Mouse (Mus musculus) left cerebral cortex, adult 9 months (tissue): ENCODE results near the gene Itgad.

Experiments used
- DNase-seq, 2 experiments: peaks; one replicate each; pipeline ENCODE4 v3.0.0; 2022; ENCODE audit warnings: low spot score in 2 of 2

Itgad gene

GRCm38 (mm10) chr7:128178385-128178784 lies 24.2 kb downstream of the Itgad start:
- peak; percentile 26 to 71 for DNase-seq

DNA sequence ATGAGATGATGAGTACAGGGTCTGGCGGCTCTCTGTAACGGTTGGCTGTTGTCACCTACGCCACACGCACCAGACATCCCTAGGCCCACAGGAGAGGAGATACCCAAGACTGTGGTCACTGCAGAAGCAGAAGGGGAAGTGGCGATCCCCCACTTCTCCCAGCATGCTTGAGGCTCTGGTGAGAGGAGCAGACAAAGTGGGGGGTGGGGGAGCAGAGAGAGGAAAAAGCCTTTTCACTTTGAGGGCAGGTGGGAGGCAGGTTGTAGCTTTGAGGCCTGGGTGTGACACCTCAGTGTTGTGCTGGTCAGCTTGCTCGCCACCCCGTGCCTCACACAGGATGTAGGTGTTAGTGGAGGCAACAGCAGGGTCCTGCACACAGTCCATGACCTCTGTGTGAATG lies 25.9 kb downstream of the Itgad start:
- DNase-seq: peak in 1 of 2 experiments; percentile 6

- DNase-seq: no peak
Observed at GRCm38 (mm10) chr7:128180546-128180945, 26.4 kb downstream of the Itgad start.

DNA sequence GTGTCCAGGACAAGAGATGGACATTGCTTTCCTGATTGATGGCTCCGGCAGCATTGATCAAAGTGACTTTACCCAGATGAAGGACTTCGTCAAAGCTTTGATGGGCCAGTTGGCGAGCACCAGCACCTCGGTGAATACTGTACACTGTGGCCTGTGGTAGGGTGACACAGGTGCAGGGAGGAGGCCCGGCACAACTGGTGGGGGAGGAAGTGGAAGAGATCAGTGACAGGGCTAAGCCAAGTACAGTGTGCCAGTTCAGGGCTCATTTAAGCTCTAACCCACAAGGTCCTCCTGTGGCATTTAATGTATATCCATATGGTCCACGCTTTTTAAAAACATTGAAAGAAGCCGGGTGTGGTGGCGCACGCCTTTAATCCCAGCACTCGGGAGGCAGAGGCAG lies 27.5 kb downstream of the Itgad start:
- no peak for DNase-seq

GRCm38 (mm10) chr7:128201607-128202006 lies 47.4 kb downstream of the Itgad start:
- no peak for DNase-seq

DNA sequence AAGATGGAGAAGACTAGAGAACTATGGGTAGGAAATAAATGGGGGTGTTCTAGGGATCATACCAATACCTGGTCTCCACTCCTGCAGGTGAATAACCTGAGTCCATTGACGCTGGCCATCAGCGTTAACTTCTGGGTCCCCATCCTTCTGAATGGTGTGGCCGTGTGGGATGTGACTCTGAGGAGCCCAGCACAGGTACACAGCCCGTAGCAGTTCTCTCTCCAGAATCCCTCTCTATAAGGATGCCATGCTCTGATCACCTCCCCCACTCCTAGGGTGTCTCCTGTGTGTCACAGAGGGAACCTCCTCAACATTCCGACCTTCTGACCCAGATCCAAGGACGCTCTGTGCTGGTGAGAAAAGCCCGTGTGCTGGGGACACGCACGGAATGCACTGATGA lies 48.9 kb downstream of the Itgad start:
- DNase-seq: no peak

DNA sequence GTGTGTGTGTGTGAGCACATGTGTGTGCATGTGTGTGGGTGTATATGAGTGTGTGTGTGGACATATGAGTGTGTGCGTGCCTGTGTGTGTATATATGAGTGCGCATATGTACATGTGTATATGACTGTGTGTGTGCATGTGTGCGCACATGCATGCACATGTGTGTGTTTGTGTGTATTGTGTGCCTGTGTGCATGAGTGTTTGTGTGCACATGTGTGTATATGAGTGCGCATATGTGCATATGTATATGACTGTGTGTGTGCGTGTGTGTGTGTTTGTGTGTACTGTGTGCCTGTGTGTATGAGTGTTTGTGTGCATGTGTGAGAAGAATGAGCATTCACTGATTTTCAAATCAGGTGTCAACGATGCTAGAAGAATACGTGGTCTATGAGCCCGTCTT lies 50.0 kb downstream of the Itgad start:
- no peak for DNase-seq

DNA sequence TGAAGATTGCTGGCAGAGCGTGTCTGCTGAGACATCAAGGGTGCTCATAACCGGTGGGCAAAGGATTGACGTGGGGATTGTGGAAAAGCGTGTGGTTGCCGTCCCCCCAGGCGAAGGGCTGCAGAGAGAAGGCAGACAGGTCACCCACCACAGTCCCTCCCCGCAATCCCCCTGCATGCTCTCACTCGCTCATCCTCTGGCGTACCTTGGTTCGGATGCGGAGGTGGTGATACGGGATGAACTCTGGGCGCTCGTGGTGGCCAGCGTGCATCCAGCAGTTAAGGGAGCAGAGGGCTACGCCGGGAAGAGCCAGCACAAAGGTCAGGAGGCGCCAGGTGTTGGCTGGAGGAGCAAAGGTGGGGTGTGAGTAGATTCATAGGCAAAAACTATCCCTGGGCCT lies 51.5 kb downstream of the Itgad start:
- no peak for DNase-seq

GRCm38 (mm10) chr7:128206152-128206551 lies 52.0 kb downstream of the Itgad start, which contains the start of gene Cox6a2:
TSS of gene Cox6a2 (minus strand) at chr7:128206387.
- no peak for DNase-seq

DNA sequence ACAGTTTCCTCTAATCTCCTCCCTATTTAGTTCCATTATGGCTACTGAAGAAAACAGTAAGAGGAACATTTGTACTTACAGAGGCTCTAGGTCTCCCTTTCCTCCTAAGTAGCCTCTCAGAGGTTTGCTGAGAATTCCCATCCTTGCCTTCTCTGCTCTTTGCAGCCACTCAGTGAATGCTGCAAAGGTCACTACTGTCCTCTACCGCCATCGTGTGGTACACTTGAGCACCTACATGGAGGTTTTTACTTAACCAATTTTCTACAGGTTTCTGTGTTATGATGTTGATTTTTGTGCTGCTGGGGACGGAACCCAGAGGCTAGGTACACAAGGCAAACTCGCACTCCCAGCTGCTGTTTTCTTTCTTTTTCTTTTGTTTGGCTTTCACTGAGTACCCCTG lies 54.0 kb downstream of the Itgad start:
- DNase-seq: peak in 1 of 2 experiments; percentile 42

- DNase-seq: no peak
Observed at GRCm38 (mm10) chr7:128209826-128210225, 55.6 kb downstream of the Itgad start.

DNA sequence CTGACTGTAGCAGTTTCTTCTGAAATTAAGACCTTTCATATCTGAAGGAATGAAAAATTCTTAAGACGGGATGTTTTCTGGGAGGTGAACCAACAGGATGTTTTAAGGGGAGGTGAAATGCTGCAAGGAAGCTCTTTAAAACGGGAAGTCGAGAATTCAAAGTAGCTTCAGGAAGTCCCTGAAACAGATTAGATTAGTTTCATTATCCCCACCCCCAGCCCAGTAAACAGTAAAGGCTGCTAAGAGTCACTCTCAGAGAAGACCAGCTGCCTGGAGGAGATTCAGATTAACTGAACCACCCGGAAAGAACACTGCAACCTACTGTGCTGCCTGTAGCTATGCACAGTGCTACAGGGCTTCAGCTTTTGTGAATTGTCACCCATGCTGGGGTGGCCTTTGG lies 65.8 kb downstream of the Itgad start:
- DNase-seq: no peak

GRCm38 (mm10) chr7:128220936-128221335 lies 66.8 kb downstream of the Itgad start:
- DNase-seq: no peak

GRCm38 (mm10) chr7:128231741-128232140 lies 77.6 kb downstream of the Itgad start:
- no peak for DNase-seq

- no peak for DNase-seq
Observed at GRCm38 (mm10) chr7:128234796-128235195, 80.6 kb downstream of the Itgad start.

- DNase-seq: no peak
Observed at GRCm38 (mm10) chr7:128235481-128235880, 81.3 kb downstream of the Itgad start.

DNA sequence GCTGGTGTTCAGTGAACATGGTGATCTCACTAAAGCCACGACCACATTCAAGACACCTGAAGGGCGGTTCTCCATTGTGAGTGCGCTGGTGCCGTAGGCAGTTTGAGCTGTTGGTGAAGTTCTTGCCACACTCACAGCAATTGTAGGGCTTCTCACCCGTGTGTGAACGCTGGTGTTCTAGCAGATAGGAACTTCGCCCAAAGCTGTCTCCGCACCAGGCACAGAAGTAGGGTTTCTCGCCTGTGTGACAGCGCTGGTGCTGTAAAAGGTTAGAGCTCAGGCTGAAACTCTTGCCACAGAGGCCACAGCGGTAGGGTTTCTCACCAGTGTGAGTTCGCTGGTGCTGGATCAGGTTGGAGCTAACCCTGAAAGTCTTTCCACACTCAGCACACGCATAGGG lies 82.2 kb downstream of the Itgad start:
- no peak for DNase-seq

DNA sequence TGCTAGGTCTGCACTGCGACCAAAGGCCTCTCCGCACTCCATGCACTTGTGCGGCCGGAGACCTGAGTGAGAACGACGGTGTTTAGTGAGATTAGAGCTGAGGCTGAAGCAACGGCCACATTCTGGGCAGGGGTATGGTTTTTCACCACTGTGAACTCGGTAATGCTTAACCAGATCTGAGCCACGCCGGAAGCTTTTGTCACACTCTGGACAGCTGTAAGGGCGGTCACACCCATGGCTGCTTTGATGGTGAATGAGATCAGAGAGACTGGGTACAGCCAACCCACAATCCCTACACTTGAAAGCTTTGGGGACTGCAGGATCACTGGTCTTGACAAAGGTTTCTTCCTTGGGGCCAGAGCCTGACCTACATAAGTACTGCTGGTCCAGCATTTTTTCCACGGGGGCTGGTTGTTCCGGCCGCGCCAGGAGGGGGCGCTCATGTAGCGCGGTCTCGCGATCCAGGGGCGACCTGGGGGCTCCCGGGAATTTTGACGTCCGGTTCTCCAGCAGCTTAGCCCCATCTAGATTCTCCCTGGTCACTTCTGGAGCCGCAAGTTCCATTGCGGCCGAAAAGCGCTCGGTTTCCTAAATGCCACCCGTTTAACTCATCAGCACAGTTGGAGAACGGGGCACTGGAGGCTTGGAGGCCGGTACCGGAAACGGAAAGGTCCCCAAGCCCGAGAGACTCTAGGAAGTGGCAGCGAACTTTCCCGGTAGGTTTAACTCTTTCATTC lies 82.8 kb downstream of the Itgad start, which contains the start of gene Armc5:
Armc5 (plus strand) TSS at position 487 of the 737 bp plus-strand sequence.
- DNase-seq: peak in 1 of 2 experiments; percentile 88

DNA sequence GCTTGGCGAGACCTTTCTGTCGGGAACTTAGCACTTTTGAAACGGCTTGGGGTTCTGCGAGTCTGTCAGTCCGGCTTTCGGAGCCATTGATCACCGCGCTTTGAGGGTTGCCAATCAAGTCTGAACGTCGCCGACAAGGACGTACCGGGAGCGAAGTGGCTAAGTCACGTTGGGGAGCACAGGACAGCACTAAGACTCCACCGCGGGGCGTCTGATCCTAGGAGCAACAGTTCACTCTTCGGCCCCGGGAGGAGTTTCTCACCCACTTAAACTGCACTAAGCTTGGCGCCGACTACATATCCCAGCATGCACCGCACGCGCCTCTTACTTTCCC lies 83.4 kb downstream of the Itgad start:
- DNase-seq: no peak

DNA sequence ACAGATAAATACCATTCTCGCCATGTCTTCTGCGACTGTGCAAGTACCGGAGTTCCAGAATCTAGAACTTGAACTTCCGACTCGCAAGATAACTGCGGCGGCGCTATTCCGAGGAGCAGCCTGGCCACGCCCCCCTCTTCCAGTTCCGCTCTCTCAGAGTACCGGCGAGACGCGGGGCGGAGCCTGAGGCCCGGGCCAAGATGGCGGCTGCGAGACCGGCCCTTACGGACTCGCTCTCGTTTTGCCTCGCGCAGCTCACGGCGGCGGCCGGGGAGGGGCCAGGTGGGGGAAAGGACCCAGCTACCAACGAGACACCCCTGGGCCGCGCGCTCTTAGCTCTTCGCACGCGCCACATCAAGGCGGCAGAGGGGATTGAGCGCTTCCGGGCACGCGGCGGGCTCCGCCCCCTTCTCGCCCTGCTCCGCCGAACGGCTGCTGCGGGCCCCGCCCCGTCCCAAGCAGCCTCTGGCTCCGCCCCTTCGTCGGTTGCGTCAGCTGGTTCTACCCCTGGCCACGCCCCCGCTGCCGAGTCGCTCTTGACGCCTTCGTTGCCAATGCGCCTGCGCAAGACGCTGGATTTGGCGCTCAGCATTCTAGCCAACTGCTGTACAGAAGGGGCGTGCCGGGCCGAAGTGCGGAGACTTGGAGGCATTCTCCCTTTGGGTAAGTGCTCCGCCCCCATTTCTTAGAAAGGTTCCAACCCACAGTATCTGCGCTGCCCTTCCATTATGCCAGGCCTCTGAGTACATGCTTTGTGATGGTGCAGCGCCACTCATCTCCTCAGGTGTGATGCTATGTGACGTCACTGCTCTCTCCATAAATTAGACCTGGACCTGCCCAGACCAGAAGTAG lies 84.0 kb downstream of the Itgad start, which contains the start of gene 9130023H24Rik:
9130023H24Rik (minus strand) TSS at position 105 of the 852 bp plus-strand sequence.
- peak; percentile 96 to 99 for DNase-seq

GRCm38 (mm10) chr7:128238991-128239390 lies 84.8 kb downstream of the Itgad start:
- no peak for DNase-seq

DNA sequence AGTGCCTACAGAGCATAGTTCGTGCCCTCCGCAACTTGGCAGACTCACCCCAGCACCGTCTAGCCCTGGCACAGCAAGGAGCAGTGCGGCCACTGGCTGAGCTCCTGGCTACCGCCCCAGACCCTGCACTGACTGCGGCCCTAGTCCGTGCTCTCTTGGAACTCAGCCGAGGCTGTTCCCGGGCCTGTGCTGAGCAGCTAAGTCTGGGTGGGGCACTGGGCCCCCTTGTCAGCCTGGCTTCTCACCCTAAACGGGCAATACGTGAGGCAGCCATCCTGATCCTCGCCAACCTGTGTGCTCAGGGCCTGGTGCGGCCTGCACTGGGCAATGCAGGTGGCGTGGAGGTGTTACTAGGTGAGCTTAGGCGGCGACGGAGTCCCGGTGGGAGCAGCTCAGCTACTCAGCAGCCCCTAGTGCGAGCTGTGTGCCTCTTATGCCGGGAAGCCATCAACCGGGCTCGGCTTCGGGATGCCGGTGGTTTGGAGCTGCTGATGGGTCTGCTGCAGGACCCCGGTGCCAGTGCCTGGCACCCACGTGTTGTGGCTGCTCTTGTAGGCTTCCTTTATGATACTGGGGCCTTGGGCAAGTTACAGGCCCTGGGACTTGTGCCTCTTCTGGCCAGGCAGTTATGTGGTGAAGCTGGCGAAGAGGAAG lies 86.1 kb downstream of the Itgad start:
- DNase-seq: no peak
